Mouse (Mus musculus): ENCODE measurements around the gene Vps26a. TPM values are rescaled to one million over a fixed set of nuclear protein-coding genes. Genes with fewer than 3 reads are reported as not detected.

The Vps26a gene
- total RNA-seq (2021), result 10 to 100 TPM; 46.5 to 46.6 TPM

- intact Hi-C loops (cut with DNase I), result loop anchor here (5.0 to 10.0 kb wide), 3 partner anchors 142 to 758 kb away; partner anchors contain the start of genes Ddx50 and Herc4
- DNase-seq, result peak; percentile 99 to 100
Measured at GRCm38 (mm10) chr10:62486618-62487415, at the start of gene Vps26a. Gene Vps26a (minus strand): TSS chr10:62486805.

- intact Hi-C loops (cut with DNase I), result no loop called here
- DNase-seq, result no peak
Measured at GRCm38 (mm10) chr10:62534509-62534908, 47.9 kb upstream of the Vps26a start.

- no peak for DNase-seq
- intact Hi-C loops (cut with DNase I), result no loop called here
Measured at GRCm38 (mm10) chr10:62532832-62533231, 46.2 kb upstream of the Vps26a start.

DNA sequence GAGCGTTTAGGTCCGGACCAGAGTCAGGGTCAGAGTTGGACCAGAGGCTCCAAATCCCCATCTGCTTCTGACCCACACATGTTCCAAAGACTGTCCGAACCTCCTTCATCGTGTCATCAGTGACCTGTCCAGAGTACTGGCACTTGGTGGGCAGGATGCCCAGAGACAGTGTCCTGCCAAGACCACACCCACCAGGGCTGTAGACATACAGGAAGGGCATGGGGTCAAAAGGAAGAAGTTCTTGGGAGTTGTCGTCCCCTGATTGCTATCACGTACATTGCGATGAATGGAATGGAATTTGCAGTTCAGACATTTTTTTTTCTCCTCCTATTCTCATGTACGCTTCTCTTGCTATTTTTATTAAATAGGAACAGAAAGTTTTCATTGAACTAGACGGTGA lies 43.6 kb upstream of the Vps26a start:
- peak; percentile 65 to 70 for DNase-seq
- intact Hi-C loops (cut with DNase I), result no loop called here

DNA sequence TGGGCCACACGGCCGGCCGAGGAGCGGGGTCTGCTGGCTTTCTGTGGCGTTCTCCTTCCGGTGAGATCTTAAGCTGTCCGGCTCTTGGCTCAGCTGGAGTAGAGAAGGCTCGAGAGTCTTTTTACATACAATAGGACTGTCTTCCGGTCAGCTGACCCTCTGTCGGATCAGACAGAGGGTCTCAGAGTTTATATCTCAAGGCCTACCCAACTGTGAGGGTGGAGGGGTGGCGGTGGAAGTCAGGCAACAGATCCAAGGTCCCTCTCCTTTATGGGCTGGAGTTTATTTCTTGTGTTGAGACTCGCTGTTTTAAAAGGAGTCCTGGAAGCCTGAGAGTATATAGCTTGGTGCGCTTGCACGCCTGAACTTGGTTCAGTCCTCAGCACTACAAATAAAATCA lies 40.7 kb upstream of the Vps26a start, which contains the start of gene Srgn:
Gene Srgn (minus strand): TSS at position 101 of the 400 bp plus-strand sequence.
- DNase-seq, result no peak
- intact Hi-C loops (cut with DNase I), result no loop called here

- no peak for DNase-seq
- intact Hi-C loops (cut with DNase I), result no loop called here
Measured at GRCm38 (mm10) chr10:62522346-62522950, 35.8 kb upstream of the Vps26a start.

DNA sequence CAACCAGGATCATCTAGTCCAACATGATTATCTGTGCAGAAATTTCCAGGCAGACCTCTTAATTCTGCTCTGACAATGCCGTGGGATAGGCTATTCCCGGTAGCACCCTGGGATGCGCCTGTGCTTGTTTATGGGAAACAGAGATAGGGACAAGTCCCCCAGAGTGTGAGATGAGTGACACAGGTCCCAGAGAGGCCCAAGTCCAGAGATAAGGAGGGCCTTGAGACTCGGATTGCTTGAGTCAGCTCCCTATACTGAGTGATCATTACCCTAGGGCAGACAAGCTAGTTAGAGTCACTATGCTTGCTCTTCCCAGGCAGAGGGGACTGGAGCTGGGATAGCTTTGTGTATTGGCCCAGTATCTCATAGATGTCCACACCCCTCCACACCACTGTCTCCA lies 35.2 kb upstream of the Vps26a start:
- intact Hi-C loops (cut with DNase I), result no loop called here
- DNase-seq, result no peak

DNA sequence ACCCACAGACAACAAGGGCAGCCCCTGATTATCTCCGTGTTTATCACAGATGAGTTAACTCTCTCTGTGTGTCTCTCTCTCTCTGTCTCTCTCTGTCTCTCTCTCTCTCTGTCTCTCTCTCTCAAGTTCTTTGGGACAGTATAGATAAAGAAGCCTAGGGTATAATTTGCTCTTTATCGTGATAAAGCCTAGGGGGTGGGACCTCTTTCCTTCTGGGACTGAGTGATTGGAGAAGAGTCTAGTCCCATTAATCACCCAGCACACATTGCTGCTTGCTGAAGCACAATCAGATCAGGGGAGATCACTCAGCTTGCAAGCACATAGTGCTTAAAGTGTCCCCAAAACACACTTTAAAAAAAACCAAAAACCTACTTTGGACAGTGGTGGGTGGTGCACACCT lies 34.3 kb upstream of the Vps26a start:
- intact Hi-C loops (cut with DNase I), result no loop called here
- no peak for DNase-seq

DNA sequence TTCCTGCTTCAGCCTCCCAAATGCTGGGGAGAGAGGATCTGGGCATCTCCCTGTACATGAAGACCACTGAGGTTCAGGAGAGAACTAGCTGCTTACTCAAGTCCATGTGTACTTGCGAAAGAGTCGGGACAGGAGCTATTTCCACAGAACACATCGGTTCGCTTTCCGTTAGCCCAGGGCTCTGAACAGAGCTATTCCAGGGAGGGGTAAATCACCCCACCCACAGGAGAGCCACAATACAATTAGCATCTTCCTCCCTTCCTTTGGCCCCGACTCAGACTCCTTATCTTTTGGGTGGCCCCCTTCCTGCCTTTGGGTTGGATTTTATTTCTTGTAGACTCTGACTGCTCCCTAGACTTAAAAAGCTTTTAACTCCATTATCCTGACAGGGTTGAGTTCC lies 30.9 kb upstream of the Vps26a start:
- intact Hi-C loops (cut with DNase I), result no loop called here
- DNase-seq, result no peak

- DNase-seq, result no peak
- intact Hi-C loops (cut with DNase I), result no loop called here
Measured at GRCm38 (mm10) chr10:62512855-62513254, 26.2 kb upstream of the Vps26a start.

- intact Hi-C loops (cut with DNase I), result no loop called here
Measured at GRCm38 (mm10) chr10:62511528-62511927, 24.9 kb upstream of the Vps26a start.

DNA sequence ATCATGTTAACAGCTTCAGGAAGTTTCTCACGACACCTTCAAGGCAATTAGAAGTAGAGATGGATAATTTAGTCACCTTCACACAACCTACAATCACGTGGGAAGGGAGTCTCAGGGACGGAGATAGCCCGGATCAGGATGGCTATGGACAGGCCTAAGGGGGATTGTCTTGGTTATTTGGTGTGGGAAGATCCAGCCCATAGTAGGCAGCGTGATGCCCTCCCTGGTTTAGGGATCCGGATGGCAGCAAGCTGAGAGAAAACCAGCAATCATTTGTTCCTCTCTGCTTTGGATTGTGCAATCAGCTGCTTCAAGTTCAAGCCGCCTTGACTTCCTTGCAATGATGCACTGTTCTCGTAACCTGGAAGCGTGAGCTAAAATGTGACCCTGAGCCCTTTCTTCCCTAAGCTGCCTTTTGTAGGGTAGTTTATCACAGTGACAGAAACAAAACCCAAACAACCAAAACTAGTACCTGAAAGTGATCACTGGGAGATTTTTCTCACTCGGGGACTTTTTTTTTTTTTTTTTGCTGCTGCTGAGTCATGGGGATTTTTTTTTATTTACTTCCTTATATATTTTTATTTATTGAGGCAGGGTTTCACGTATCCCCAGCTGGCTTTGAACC lies 22.5 kb upstream of the Vps26a start:
- DNase-seq, result no peak
- intact Hi-C loops (cut with DNase I), result loop anchor here (10.0 kb wide), 1 partner anchor 286 kb away; the partner anchor contains the start of gene Ccar1

More at GRCm38 (mm10) chr10:62511528-62511927, 24.9 kb upstream of the Vps26a start:
- no peak for DNase-seq

- intact Hi-C loops (cut with DNase I), result loop anchor here (10.0 kb wide), 1 partner anchor 286 kb away; the partner anchor contains the start of gene Ccar1
- DNase-seq, result peak; percentile 61 to 70
Measured at GRCm38 (mm10) chr10:62508459-62508858, 21.9 kb upstream of the Vps26a start.

GRCm38 (mm10) chr10:62507591-62508308 lies 21.1 kb upstream of the Vps26a start:
- peak; percentile 70 to 76 for DNase-seq
- intact Hi-C loops (cut with DNase I), result loop anchor here (10.0 kb wide), 1 partner anchor 287 kb away; the partner anchor contains the start of gene Ccar1

GRCm38 (mm10) chr10:62507071-62507470 lies 20.5 kb upstream of the Vps26a start:
- no peak for DNase-seq
- intact Hi-C loops (cut with DNase I), result loop anchor here (10.0 kb wide), 1 partner anchor 288 kb away; the partner anchor contains the start of gene Ccar1

- intact Hi-C loops (cut with DNase I), result loop anchor here (10.0 kb wide), 1 partner anchor 289 kb away; the partner anchor contains the start of gene Ccar1
- DNase-seq, result peak in 1 of 2 experiments; percentile 24
Measured at GRCm38 (mm10) chr10:62506019-62506556, 19.5 kb upstream of the Vps26a start.

GRCm38 (mm10) chr10:62505224-62505983 lies 18.8 kb upstream of the Vps26a start:
- no peak for DNase-seq
- intact Hi-C loops (cut with DNase I), result loop anchor here (10.0 kb wide), 1 partner anchor 289 kb away; the partner anchor contains the start of gene Ccar1

DNA sequence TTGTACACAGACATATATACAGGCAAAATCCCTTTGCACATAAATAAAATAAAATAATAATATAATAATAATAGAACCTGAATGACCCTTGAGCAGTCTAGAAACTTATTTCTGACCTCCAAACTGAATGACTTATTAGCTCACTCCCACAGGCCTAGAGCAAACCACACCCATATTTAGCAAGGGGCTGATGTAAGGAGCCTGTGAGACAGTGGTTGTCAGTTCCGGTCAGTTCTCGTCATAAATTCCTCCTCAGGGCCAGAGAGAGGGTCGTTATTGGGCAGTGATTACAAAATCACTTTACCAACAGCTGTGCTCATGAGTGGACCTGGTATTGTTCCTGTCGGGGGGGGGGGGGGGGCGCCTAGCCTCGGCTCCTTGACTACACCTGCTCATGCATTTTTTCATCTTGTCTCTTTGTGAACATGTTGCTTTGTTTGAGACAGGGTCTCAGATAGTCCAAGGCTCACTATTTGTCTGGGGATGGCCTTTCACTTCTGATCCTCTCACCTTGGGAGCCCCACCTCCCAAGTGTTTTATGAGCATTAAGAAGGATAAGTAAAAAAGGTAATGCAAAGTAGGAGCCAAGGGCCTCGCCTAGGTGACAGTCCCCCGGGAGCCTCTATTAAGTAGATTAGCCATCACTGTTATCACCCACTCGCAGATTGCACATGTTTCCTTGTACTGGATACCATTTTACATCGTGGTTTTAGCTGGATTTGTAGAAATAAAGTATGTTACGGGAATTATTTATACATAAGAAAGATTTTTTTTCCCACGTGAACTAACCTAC lies 17.4 kb upstream of the Vps26a start:
- no peak for DNase-seq
- intact Hi-C loops (cut with DNase I), result loop anchor here (10.0 kb wide), 1 partner anchor 291 kb away; the partner anchor contains the start of gene Ccar1
